Mouse (Mus musculus) adrenal gland, adult 8-10 months (tissue): ENCODE measurements around the gene Dcpp2. TPM values are rescaled to one million over a fixed set of nuclear protein-coding genes. Genes with fewer than 3 reads are reported as not detected.
"Not testable (repeated sequence)": the region's sequence is repeated elsewhere in the genome, so short reads cannot be mapped to it uniquely, and the experiment has no call there.

Source experiments
- DNase-seq: peaks from one replicate; pipeline ENCODE4 v3.0.0; 2022
- total RNA-seq, 4 experiments: library from RNA; stranded (reverse); gene quantifications; 2 replicates each; pipeline ENCODE4 v1.2.4; 2022

Dcpp2 gene
- not detected for total RNA-seq

DNA sequence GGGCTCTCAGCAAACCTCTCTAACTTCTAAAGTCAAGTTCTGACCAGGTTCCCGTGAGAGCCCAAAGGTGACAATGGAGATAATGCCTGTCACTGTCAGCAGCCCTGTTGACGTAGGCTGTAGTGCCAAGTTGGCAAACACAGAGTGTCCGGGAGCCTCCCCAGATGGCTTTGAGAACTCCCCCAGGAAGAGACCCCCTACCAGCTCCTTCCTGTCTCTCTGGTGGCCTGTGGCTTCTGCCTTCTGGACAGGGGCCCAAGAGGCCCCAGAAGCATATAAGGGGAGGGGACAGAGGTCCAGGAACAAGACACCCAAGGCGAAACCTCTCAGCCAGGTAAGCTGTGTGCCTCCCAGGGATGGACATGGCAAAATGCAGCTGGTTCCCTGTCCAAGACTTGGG, at the start of gene Dcpp2, which contains the start of gene Dcpp1:
Gene Dcpp2, plus strand, starts transcription at position 305 of the 400 bp plus-strand sequence.
Gene Dcpp1, plus strand, starts transcription at position 301 of the 400 bp plus-strand sequence.
- not testable (repeated sequence) for DNase-seq

DNA sequence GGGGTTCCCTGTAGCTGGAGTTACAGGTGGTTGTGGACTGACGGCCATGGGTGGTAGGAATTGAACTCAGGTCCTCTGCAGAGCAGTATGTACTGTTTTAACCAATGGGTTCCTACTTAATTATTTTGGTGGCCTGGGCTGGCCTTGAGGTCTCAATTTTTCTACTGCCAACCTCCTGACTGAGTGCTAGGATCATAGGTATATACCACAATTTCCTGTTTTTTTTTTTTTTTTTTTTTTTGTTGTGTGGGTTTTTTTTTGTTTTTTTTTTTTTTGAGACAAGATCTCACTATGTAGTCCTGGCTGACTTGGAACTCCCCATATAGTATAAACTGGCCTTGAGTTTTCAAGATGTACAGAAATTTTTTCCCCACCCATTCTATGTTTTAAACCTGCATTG, 49.5 kb upstream of the Dcpp2 start:
- no peak for DNase-seq

DNA sequence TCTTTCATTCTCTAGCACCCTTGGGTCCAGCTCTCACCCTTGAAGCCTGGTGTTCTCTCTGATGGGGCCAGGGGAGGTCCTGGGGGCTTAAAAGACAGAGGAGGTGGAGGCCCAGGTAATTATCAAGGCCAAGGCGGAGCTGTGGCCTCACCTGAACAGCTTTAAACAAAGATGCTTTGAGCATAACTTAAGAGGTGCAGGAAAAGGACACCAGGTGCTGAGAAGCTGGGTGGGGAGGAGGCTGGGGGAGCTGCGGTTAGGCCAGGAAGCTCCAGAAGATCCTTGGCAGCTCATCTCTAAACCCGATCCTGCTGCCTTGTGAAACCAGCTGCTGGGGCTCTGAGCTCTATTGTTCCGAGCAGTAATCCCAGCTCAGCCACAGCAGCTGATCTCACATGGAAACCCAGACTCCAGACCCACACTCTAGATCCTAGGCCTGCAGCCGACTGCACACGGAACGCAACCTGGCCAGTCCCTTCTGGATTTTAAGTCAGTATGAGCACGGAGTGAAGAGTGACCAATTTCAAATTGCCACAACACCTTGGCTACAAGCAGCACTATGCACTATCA, 44.6 kb upstream of the Dcpp2 start, which contains the start of gene Prss33:
Gene Prss33, minus strand, starts transcription at position 51 of the 570 bp plus-strand sequence.
- no peak for DNase-seq

DNA sequence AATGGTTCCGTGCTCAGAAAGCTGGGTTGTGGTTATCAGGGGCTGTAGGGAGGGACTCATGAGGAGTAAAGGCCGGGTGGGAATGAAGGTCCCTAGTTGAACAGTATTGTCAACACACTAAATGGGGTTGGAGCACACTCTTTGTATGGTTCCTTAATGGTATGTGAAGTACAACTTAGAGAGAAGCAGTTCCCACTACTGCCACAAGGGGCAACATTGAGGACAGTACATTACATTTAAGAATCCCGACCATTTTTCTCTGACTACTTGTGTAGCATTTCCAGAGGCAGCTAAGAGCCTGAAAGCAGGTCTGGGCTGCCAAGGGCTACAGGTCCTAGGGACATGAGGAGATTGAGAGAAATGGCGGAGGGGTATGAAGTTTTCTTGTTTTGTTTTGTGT, 39.5 kb upstream of the Dcpp2 start:
- no peak for DNase-seq

DNA sequence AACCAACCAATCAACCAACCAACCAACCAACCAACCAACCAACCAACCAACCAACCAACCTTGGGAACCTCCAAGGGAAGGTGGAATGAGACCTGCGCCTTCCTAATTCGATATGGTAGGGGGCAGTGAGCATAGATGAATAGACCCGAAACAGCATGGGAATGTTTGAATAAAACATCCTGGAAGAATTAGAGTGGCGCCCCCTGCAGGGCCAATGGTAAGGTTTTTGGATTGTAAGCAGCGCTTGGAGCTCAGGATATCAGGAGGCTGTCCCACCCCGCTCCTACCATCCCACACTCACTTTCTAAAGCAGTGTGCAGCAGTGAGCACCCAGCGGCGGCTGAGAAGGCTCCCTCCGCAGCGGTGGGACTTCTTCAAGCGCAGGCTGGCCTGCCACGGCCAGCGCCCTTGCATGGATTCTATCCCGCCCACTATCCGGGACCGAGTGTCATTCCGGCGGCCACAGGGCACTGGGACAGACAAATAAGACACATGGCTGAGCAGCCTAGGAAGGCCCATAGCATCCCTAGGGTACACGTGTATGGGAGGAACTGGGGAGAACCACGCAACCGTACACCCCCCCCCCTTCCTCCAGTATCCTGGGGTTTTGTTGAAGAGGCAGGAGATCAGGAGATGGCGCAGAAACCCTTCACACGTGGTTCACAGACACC, 37.4 kb upstream of the Dcpp2 start:
- no peak for DNase-seq

DNA sequence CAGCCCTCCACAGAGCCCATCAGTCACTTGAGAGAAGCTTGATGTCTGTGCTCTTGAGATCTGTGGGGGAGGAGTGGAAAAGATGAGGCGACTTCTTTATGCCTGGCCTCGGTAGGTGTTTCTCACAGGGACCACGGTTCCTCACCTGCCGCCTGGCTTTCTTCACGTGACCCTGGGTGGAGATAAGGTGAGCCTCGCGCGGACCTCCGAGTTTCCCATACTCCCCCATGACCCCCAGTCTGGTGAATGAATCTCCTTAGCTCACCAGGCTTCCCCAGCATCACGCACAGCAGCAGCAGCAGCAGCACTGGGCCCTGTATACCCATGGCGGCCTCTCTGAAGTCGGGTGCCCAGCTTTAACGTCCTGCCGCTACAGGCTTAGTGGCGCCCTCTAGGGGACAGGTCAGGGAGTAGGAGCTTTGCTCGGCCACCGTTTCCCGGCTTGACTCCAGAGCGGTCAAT, 36.8 kb upstream of the Dcpp2 start, which contains the start of the genes Prss32 and Prss41:
Gene Prss32, plus strand, starts transcription at position 44 of the 462 bp plus-strand sequence.
Gene Prss41, minus strand, starts transcription at position 361 of the 462 bp plus-strand sequence.
- no peak for DNase-seq

DNA sequence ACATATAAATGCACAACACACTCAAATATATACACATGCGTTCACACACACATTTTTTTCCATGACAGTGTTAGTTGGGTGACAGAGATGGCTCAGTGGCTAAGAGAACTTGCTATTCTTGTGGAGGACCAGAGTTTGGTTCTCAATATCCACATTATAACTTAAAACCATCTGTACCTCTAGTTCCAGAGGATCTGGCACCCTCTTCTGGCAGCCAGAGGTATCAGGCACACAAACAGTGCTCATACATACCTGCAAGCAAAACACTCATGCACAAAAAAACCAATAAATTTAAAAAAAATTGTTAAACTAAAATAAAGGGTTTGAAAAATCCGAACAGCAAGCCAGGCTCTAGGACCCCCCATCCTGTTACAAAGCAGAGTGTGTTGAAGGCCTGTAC, 30.7 kb upstream of the Dcpp2 start:
- no peak for DNase-seq

DNA sequence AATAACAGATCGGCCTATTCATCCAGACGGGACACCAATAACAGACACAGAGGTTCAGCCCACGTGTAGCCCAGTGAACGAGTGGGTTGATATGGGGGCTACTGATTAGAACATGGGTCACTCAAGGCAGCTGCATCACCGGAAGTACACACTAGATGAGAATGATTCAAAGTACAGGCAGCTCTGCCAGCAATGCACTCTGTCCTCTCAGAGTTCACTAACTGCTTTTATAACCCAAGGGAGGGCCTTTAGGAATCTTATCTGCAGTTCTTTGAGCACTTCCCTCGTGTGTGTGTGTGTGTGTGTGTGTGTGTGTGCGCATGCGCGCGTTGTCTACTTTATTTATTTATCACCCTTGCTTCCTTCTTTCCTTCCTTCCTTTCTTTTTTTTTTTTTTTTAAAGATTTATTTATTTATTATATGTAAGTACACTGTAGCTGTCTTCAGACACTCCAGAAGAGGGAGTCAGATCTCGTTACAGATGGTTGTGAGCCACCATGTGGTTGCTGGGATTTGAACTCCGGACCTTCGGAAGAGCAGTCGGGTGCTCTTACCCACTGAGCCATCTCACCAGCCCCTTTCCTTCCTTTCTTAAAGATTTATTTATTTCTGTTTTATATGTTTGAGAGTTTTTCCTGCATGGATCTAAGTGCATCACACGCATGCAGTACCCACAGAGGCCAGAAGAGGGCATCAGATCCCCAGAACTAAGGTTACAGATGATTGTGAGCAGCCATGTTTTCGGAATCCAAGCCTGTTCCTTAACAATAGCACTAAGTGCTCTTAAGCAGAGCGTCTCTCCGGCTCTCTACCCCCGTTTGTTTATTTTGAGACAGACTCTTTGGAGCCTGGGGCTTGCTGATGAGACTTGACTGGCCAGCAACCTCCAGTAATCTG, 29.6 kb upstream of the Dcpp2 start:
- DNase-seq: no peak

DNA sequence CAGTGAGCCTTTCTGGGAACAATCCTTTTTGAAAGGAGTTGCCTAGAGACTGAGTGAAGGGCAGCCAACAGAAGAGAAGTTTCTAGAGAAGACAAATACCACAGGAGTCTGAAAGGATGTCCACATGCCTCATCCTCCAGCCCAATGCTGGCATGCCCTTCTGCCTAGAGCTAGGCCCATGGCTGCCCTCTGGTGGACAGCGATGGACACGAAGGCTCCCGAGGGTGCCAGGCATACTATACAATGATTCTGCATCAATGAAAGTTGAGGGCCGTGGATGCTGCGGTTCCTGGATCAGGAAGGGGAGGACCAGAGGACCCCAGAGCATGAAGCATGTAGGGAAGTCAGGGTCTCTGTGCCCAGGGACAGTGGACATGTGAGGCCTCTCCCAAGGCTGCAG, 27.4 kb upstream of the Dcpp2 start:
- no peak for DNase-seq

DNA sequence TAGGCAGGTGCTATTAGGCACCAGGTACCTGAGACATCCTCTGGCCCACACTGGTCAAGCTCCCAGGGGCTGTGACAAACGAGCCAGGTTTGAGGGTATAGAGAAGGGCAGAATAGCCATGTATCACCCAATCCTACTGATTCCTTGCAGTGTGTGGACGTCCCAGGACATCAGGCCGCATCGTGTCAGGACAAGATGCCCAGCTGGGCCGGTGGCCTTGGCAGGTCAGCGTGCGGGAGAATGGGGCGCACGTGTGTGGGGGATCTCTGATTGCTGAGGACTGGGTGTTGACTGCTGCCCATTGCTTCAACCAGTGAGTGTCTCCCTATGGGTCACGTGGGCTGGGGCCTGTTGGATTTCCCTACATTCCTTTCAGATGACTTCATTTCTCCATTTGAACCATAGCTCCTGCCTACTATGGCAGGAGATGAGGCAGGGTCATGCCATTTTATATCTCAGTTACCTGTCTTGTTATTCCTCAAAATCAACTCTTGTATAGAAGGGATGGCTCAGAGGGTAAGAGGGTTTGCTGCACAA, 26.4 kb upstream of the Dcpp2 start:
- no peak for DNase-seq

DNA sequence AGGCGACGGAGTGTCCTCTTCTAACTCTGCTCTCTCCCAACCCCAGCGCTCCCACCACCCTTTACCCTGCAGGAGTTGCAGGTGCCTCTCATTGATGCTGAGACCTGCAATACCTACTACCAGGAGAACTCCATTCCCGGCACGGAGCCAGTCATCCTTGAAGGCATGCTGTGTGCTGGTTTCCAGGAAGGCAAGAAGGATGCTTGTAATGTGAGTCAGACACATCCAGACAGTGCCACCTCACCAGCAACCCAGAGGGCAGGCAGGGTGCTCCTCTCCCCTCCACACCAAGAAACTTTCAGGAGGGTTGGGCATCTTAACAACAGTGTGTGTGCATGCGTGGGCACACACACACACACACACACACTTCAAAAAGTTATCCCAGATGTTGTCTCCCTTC, 23.5 kb upstream of the Dcpp2 start:
- no peak for DNase-seq

DNA sequence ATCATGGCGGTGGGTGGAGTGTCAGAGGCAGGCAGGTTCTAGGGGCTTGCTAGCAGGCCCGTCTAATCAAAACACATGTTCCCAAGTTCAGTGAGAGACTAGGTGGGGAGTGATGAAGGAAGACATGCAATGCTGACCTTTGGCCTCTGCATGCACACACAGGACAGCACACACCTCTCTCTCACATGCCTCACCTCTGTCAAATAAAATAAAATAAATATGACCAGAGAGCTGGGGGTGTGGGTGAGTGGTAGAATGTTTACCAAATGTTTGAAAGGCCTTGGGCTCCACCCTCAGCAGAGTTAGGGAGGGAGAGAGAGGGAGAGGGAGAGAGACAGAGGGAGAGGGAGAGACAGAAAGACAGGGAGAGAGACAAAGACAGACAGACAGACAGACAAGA, 22.8 kb upstream of the Dcpp2 start:
- no peak for DNase-seq

DNA sequence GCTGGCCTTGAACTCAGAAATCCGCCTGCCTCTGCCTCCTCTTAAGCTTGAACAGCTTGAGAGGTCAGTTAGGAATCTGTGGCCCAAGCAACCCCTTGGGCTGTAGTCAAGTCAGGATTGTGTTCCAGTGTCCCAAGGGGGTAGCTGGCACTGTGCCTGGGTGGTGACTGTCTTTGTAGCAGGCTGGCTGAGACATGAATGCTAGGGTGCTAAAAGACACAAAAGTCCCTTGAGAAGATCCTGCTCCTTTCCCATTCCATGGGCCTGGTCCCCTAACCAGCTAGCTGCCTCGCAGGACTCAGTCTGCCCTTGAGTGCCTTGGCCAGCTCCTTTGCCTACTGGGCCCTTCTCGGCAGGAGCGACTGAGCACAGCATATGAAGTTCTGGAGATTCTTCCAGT, 17.8 kb upstream of the Dcpp2 start:
- no peak for DNase-seq

DNA sequence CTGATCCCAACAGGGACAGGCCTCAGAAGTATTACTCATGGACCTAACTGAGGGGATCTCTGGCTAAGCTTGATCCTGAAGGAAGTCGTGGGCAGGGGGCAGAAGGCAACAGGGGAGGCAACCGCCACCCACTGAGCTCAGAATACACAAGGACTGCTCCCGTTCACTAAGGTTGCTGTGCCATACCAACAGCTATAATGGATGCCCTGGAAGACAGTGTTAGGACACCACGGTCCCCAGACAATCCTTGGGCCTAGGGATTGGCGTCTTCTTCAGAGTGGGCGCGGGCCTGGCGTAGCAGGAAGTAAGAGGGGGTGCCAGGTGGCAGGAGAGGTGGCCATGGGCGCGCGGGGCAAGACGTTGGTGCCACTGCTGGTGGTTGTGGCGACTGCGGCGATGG, 12.9 kb upstream of the Dcpp2 start, which contains the start of gene Prss21:
Gene Prss21, plus strand, starts transcription at position 301 of the 400 bp plus-strand sequence.
- DNase-seq: no peak

DNA sequence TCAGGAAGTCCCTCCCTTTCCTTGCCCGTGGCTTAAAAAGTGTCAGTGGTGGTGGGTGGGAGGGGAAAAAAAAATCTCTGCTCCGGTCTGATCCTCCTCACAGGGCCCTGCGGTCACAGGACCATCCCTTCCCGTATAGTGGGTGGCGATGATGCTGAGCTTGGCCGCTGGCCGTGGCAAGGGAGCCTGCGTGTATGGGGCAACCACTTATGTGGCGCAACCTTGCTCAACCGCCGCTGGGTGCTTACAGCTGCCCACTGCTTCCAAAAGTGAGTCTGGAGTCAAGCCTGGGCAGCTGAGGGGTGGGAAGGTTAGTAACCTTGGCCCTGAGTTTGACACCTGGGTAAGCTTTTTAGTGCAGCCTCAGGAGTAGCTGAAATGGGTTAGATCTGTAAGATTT, 12.2 kb upstream of the Dcpp2 start:
- no peak for DNase-seq

DNA sequence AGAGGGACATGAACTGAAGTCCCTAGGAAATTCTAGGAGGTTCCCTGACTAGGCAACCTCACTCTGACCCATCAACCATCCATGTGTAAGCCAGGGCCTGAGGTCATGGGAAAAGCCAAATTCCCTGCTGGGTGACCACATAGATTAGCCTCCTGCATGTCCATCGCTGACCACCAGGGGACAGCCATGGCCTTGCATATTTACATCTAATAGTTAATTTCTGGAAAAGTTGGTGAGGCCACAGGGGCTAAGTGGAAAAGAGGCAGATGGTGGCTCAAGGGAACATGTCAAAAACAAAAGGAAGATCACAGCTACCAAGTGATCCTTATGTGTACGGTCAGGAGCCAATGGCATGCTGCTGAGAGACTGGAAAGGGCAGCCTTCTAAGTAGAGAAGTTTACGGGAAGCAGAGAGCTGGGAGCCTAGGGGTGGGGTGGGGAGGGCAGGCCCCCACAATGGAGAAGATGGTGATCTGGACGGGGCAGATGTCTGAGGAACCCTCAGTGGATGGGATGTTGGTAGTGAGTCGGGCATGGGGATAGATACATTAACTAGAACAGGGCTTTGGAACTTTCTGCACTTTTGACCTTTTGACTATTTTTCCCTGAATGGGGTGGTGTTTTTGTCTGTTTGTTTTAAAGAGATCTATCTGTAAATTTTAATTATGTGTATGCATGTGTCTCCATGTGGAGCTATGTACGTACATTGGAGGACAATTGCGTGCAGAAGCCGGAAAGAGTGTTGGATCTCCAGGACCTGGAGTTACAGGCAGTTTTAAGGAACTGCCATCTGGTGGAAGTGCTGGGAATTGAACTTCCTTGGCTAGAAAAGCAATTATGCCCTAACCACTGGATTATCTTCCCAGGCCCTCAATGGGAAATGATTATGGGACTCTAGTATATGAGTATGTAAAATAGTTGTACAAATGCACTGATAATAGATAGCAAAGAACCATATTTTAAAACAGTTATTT, 6.5 kb upstream of the Dcpp2 start:
- no peak for DNase-seq

DNA sequence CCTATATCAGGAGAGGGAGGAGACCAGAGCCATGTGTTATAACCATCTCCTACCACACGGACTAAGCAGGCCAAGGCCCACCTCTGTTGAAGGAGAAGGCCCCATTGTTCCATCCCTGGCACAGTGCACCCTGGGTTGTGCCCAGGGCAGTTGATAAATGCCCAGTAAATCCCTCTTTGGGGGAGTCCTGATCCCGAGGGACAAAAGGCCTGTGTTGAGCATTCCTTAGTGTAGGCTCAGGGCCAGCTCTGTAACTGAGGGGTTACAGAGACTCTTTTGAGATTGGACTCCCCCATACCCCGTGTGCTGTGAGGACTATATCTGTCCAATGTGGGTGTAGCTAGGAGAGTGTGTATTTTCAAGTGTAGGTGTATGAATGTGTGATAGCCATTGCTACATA, 3.9 kb upstream of the Dcpp2 start:
- no peak for DNase-seq

DNA sequence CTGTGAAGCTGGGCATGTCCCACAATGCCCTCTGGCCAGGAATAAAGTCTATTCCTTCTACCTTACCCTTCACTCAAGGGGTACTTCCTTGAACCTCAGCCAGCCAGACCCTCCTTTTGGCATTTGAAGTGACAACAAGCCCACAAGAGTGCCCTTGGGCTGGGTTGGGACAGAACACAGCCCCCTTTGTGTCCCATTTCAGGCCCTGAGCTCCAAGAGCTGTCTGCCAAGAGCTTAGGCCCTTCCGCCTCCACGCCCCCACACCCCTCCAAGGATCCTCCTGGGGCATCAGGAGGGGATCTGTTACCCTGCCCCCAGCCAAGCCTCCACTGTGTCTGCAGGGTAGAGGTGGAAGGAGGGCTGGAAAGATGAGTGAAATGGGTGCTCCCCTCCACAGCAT, 3.5 kb upstream of the Dcpp2 start:
- DNase-seq: no peak

DNA sequence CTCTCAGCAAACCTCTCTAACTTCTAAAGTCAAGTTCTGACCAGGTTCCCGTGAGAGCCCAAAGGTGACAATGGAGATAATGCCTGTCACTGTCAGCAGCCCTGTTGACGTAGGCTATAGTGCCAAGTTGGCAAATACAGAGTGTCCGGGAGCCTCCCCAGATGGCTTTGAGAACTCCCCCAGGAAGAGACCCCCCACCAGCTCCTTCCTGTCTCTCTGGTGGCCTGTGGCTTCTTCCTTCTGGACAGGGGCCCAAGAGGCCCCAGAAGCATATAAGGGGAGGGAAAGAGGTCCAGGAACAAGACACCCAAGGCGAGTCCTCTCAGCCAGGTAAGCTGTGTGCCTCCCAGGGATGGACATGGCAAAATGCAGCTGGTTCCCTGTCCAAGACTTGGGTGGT, 36.5 kb downstream of the Dcpp2 start, which contains the start of gene Dcpp3:
Gene Dcpp3, plus strand, starts transcription at position 301 of the 400 bp plus-strand sequence.
- DNase-seq: not testable (repeated sequence)

DNA sequence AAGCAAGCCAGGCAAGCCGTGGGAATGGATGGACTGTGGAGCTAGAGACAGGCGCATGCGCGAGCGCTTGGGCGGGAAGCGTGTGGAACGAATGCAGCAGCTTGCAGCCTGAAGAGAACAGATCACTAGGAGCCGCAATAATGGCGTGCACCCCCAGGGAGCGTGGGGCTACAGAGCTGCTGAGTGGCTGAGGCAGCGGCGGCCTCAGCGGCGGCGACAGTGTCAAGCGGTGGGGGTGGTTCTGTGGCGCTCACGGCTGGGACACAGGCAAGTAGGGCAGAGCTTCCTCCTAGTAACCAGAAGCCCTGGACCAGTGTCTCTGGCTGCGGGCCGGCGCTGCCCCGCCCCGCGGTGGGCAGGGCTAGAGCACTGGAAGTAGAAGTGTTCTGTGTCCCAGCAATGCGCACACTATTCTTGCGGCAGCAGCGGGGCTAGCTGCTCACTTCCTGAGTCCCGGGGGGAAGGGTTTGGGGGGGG, 43.9 kb downstream of the Dcpp2 start:
- peak; percentile 90 for DNase-seq

DNA sequence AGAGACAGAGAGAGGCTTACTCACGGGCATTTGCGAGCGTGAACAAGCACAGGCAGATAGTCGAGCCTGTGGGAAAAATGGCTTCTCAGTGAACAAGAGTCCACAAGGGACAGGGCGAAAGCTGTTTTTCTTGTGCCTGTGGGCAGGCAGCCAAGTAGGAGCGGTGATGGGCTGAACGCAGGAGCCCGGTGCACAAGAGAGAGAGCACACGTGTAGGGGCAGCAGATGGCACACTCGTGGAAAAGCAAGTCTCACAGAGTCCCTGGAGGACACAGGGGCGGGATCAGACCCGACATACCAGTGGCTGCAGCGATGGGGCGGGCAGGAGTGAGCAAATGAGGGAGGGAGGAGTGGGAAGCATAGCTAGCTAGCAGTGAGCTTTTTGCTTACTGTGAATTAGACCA, 44.4 kb downstream of the Dcpp2 start:
- DNase-seq: peak; percentile 42
